In the genomic region with DNA sequence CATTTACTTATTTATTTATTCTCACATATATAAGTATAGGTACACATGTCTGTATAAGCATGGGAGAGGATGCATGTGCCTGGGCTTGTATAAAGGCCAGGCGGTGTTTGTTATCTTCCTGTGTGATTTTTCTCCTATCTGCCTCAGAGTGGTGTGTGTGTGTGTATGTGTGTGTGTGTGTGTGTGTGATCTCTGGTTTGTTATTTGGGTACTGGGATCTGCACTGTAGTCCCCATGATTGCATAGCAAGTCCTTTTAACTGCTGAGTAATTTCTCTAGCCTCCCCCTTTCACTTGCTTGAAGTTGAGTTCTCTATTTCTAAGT, we compare ENCODE assay signal across 11 mouse cellular contexts. TPM values are rescaled to one million over a fixed set of nuclear protein-coding genes. Genes with fewer than 3 reads are reported as not detected.
"Had no signal": no experiment of that assay in that cellular context is flagged by ENCODE, and none has a peak within 500 bp of the region (broad histone marks: within the 10 kb centered on the region; RNA-seq: fewer than 3 reads in every experiment).

No protein-coding gene starts in this region.

- H3K27ac ChIP-seq: kidney, postnatal 0 days; limb, embryonic 12.5 days; liver, embryonic 13.5 days; lung, embryonic 15.5 days; macrophage; neural tube, embryonic 12.5 days had no signal

- H3K9me3 ChIP-seq: limb, embryonic 12.5 days; liver, embryonic 13.5 days; lung, embryonic 15.5 days; neural tube, embryonic 12.5 days had no signal

- H3K27me3 ChIP-seq: limb, embryonic 12.5 days; liver, embryonic 13.5 days; lung, embryonic 15.5 days; megakaryocyte, embryonic 14.5 days; neural tube, embryonic 12.5 days had no signal

- H3K4me2 ChIP-seq: limb, embryonic 12.5 days; liver, embryonic 13.5 days; lung, embryonic 15.5 days; neural tube, embryonic 12.5 days had no signal

- H3K9ac ChIP-seq: limb, embryonic 12.5 days; liver, embryonic 13.5 days; liver, postnatal 0 days; lung, embryonic 15.5 days; neural tube, embryonic 12.5 days had no signal

- H3K4me1 ChIP-seq: liver, embryonic 13.5 days; lung, embryonic 15.5 days; megakaryocyte, embryonic 14.5 days; neural tube, embryonic 12.5 days had no signal

- H3K4me3 ChIP-seq: limb, embryonic 12.5 days; liver, embryonic 13.5 days; lung, embryonic 15.5 days; megakaryocyte, embryonic 14.5 days; myocyte; neural tube, embryonic 12.5 days had no signal

- ATAC-seq: liver, postnatal 0 days had no signal

- DNase-seq: liver; liver, embryonic 13.5 days; liver, postnatal 0 days; thymus, postnatal 4 days had no signal

- H3K36me3 ChIP-seq: limb, embryonic 12.5 days; liver, embryonic 13.5 days; lung, embryonic 15.5 days; neural tube, embryonic 12.5 days had no signal

RNA-seq across cellular contexts. Expression of a gene that starts 45.3 kb away (rescaled TPM):
- polyA plus RNA-seq: macrophage, myocyte had no signal
